Mouse (Mus musculus): Measurements from ENCODE around the gene Arntl. TPM values are rescaled to one million over a fixed set of nuclear protein-coding genes. Genes with fewer than 3 reads are reported as not detected.

The Arntl gene
- polyA plus RNA-seq, 1 experiment from 2014 or later = 9.2 TPM

- H3K9ac ChIP-seq (ENCODE audit: low read length) = no peak overlapping the region
- no peaks in the 10 kb centered on the region for H3K9me3 ChIP-seq (ENCODE audit: control insufficient read depth, low read length)
- ATAC-seq (replicated peaks; ENCODE audit: low FRiP score) (no peak), DNase-seq (ENCODE audit: low spot score) (peak; percentile 65)
- H3K4me1 ChIP-seq (replicated peaks; ENCODE audit: control insufficient read depth, insufficient read depth, low read length) = no peaks in the 10 kb centered on the region
- H3K4me3 ChIP-seq (ENCODE audit: low read depth, low read length) = no peak overlapping the region
- WGBS = 71% methylated on average over 13 of the region's 13 CpGs
- no peak overlapping the region for H3K27ac ChIP-seq (ENCODE audit: low read depth, low read length)
- H3K36me3 ChIP-seq (ENCODE audit: control insufficient read depth, insufficient read depth, low read length) = no peaks in the 10 kb centered on the region
- no peak overlapping the region for H3K4me2 ChIP-seq (ENCODE audit: low read depth, low read length, severe bottlenecking)
- H3K27me3 ChIP-seq (ENCODE audit: control insufficient read depth, insufficient read depth, low read length) = no peaks in the 10 kb centered on the region
These were observed 12.2 kb downstream of the Arntl start for GRCm38 (mm10) chr7:113219416-113219815.

GRCm38 (mm10) chr7:113219864-113220263 is 12.6 kb downstream of the Arntl start:
- no peak overlapping the region for H3K4me2 ChIP-seq (ENCODE audit: low read depth, low read length, severe bottlenecking)
- no peak for DNase-seq (ENCODE audit: low spot score)
- H3K4me1 ChIP-seq (replicated peaks; ENCODE audit: control insufficient read depth, insufficient read depth, low read length) = no peaks in the 10 kb centered on the region
- H3K4me3 ChIP-seq (ENCODE audit: low read depth, low read length) = no peak overlapping the region
- no peak overlapping the region for H3K27ac ChIP-seq (ENCODE audit: low read depth, low read length)
- H3K27me3 ChIP-seq (ENCODE audit: control insufficient read depth, insufficient read depth, low read length) = no peaks in the 10 kb centered on the region
- no peaks in the 10 kb centered on the region for H3K9me3 ChIP-seq (ENCODE audit: control insufficient read depth, low read length)
- 80% methylated on average over 3 of the region's 3 CpGs for WGBS
- no peak for ATAC-seq (replicated peaks; ENCODE audit: low FRiP score)
- no peak overlapping the region for H3K9ac ChIP-seq (ENCODE audit: low read length)
- no peaks in the 10 kb centered on the region for H3K36me3 ChIP-seq (ENCODE audit: control insufficient read depth, insufficient read depth, low read length)

- ATAC-seq (replicated peaks; ENCODE audit: low FRiP score) (no peak), DNase-seq (ENCODE audit: low spot score) (no peak)
- Histone ChIP-seq H3K4me3 (ENCODE audit: low read depth, low read length) (no peak overlapping the region), H3K4me1 (replicated peaks; ENCODE audit: control insufficient read depth, insufficient read depth, low read length) (no peaks in the 10 kb centered on the region), H3K36me3 (ENCODE audit: control insufficient read depth, insufficient read depth, low read length) (no peaks in the 10 kb centered on the region), H3K4me2 (ENCODE audit: low read depth, low read length, severe bottlenecking) (no peak overlapping the region), H3K9ac (ENCODE audit: low read length) (no peak overlapping the region), H3K27me3 (ENCODE audit: control insufficient read depth, insufficient read depth, low read length) (no peaks in the 10 kb centered on the region), H3K9me3 (ENCODE audit: control insufficient read depth, low read length) (no peaks in the 10 kb centered on the region), H3K27ac (ENCODE audit: low read depth, low read length) (no peak overlapping the region)
- 72% methylated on average over 6 of the region's 6 CpGs for WGBS
These were observed 13.5 kb downstream of the Arntl start for GRCm38 (mm10) chr7:113220691-113221238.

GRCm38 (mm10) chr7:113222821-113223220 is 15.6 kb downstream of the Arntl start:
- Histone ChIP-seq H3K27me3 (ENCODE audit: control insufficient read depth, insufficient read depth, low read length) (no peaks in the 10 kb centered on the region), H3K4me3 (ENCODE audit: low read depth, low read length) (no peak overlapping the region), H3K27ac (ENCODE audit: low read depth, low read length) (no peak overlapping the region), H3K4me1 (replicated peaks; ENCODE audit: control insufficient read depth, insufficient read depth, low read length) (no peaks in the 10 kb centered on the region), H3K4me2 (ENCODE audit: low read depth, low read length, severe bottlenecking) (no peak overlapping the region), H3K36me3 (ENCODE audit: control insufficient read depth, insufficient read depth, low read length) (no peaks in the 10 kb centered on the region), H3K9ac (ENCODE audit: low read length) (no peak overlapping the region), H3K9me3 (ENCODE audit: control insufficient read depth, low read length) (no peaks in the 10 kb centered on the region)
- WGBS = 82% methylated on average over 5 of the region's 5 CpGs
- ATAC-seq (replicated peaks; ENCODE audit: low FRiP score) (no peak), DNase-seq (ENCODE audit: low spot score) (no peak)

- WGBS = 94% methylated on average over 1 of the region's 1 CpGs
- DNase-seq (ENCODE audit: low spot score) = no peak
- Histone ChIP-seq H3K4me3 (ENCODE audit: low read depth, low read length) (no peak overlapping the region), H3K4me1 (replicated peaks; ENCODE audit: control insufficient read depth, insufficient read depth, low read length) (no peaks in the 10 kb centered on the region), H3K4me2 (ENCODE audit: low read depth, low read length, severe bottlenecking) (no peak overlapping the region), H3K36me3 (ENCODE audit: control insufficient read depth, insufficient read depth, low read length) (no peaks in the 10 kb centered on the region), H3K9me3 (ENCODE audit: control insufficient read depth, low read length) (no peaks in the 10 kb centered on the region), H3K9ac (ENCODE audit: low read length) (no peak overlapping the region), H3K27ac (ENCODE audit: low read depth, low read length) (no peak overlapping the region), H3K27me3 (ENCODE audit: control insufficient read depth, insufficient read depth, low read length) (no peaks in the 10 kb centered on the region)
- ATAC-seq (replicated peaks; ENCODE audit: low FRiP score) = no peak
These were observed 17.4 kb downstream of the Arntl start for GRCm38 (mm10) chr7:113224620-113225019.

- H3K4me3 ChIP-seq (ENCODE audit: low read depth, low read length) = no peak overlapping the region
- no peaks in the 10 kb centered on the region for H3K9me3 ChIP-seq (ENCODE audit: control insufficient read depth, low read length)
- DNase-seq (ENCODE audit: low spot score) = no peak
- 81% methylated on average over 6 of the region's 6 CpGs for WGBS
- no peak for ATAC-seq (replicated peaks; ENCODE audit: low FRiP score)
- no peak overlapping the region for H3K27ac ChIP-seq (ENCODE audit: low read depth, low read length)
- H3K4me2 ChIP-seq (ENCODE audit: low read depth, low read length, severe bottlenecking) = no peak overlapping the region
- H3K27me3 ChIP-seq (ENCODE audit: control insufficient read depth, insufficient read depth, low read length) = no peaks in the 10 kb centered on the region
- no peaks in the 10 kb centered on the region for H3K4me1 ChIP-seq (replicated peaks; ENCODE audit: control insufficient read depth, insufficient read depth, low read length)
- H3K36me3 ChIP-seq (ENCODE audit: control insufficient read depth, insufficient read depth, low read length) = no peaks in the 10 kb centered on the region
- H3K9ac ChIP-seq (ENCODE audit: low read length) = no peak overlapping the region
These were observed 21.2 kb downstream of the Arntl start for GRCm38 (mm10) chr7:113228498-113228897.

- Histone ChIP-seq H3K4me2 (ENCODE audit: low read depth, low read length, severe bottlenecking) (no peak overlapping the region), H3K9me3 (ENCODE audit: control insufficient read depth, low read length) (no peaks in the 10 kb centered on the region), H3K4me1 (replicated peaks; ENCODE audit: control insufficient read depth, insufficient read depth, low read length) (no peaks in the 10 kb centered on the region), H3K36me3 (ENCODE audit: control insufficient read depth, insufficient read depth, low read length) (no peaks in the 10 kb centered on the region), H3K27ac (ENCODE audit: low read depth, low read length) (no peak overlapping the region), H3K27me3 (ENCODE audit: control insufficient read depth, insufficient read depth, low read length) (no peaks in the 10 kb centered on the region), H3K9ac (ENCODE audit: low read length) (no peak overlapping the region), H3K4me3 (ENCODE audit: low read depth, low read length) (no peak overlapping the region)
- 95% methylated on average over 8 of the region's 8 CpGs for WGBS
- ATAC-seq (replicated peaks; ENCODE audit: low FRiP score) (no peak), DNase-seq (ENCODE audit: low spot score) (no peak)
These were observed 28.9 kb downstream of the Arntl start for GRCm38 (mm10) chr7:113236135-113236534.

GRCm38 (mm10) chr7:113238365-113238764 is 31.1 kb downstream of the Arntl start:
- DNase-seq (ENCODE audit: low spot score) (no peak), ATAC-seq (replicated peaks; ENCODE audit: low FRiP score) (no peak)
- Histone ChIP-seq H3K36me3 (ENCODE audit: control insufficient read depth, insufficient read depth, low read length) (no peaks in the 10 kb centered on the region), H3K27ac (ENCODE audit: low read depth, low read length) (no peak overlapping the region), H3K9me3 (ENCODE audit: control insufficient read depth, low read length) (no peaks in the 10 kb centered on the region), H3K4me1 (replicated peaks; ENCODE audit: control insufficient read depth, insufficient read depth, low read length) (no peaks in the 10 kb centered on the region), H3K4me3 (ENCODE audit: low read depth, low read length) (no peak overlapping the region), H3K4me2 (ENCODE audit: low read depth, low read length, severe bottlenecking) (no peak overlapping the region), H3K27me3 (ENCODE audit: control insufficient read depth, insufficient read depth, low read length) (no peaks in the 10 kb centered on the region), H3K9ac (ENCODE audit: low read length) (no peak overlapping the region)
- WGBS = 81% methylated on average over 6 of the region's 6 CpGs

GRCm38 (mm10) chr7:113239448-113240130 is 32.3 kb downstream of the Arntl start:
- H3K27me3 ChIP-seq (ENCODE audit: control insufficient read depth, insufficient read depth, low read length) = no peaks in the 10 kb centered on the region
- no peak for DNase-seq (ENCODE audit: low spot score)
- no peak overlapping the region for H3K4me2 ChIP-seq (ENCODE audit: low read depth, low read length, severe bottlenecking)
- H3K4me3 ChIP-seq (ENCODE audit: low read depth, low read length) = no peak overlapping the region
- no peak for ATAC-seq (replicated peaks; ENCODE audit: low FRiP score)
- H3K27ac ChIP-seq (ENCODE audit: low read depth, low read length) = no peak overlapping the region
- WGBS = 83% methylated on average over 4 of the region's 4 CpGs
- no peaks in the 10 kb centered on the region for H3K9me3 ChIP-seq (ENCODE audit: control insufficient read depth, low read length)
- H3K4me1 ChIP-seq (replicated peaks; ENCODE audit: control insufficient read depth, insufficient read depth, low read length) = no peaks in the 10 kb centered on the region
- H3K9ac ChIP-seq (ENCODE audit: low read length) = no peak overlapping the region
- no peaks in the 10 kb centered on the region for H3K36me3 ChIP-seq (ENCODE audit: control insufficient read depth, insufficient read depth, low read length)

All from forebrain, embryonic 11.5 days (tissue).